In the genomic region with DNA sequence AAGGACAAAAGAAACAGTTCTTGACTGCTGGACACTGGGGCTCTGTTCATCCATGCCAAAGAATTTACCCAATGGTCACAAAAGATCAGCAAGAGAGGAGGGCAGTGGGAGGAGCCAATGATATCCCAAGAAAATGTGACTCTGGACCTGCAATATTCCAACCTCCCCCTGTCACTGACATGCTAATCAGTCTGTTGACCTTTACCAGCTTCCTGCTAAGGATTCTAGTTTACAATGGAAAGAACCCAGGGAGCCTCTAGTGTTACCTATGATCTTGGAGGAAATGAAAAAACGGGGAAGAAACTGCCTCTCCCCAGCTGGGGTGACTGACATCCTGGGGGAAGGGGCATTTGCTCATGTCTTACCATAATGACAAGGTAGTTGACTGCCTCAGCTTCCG, we compare ENCODE assay signal across 11 mouse cellular contexts.
"Had no signal": no experiment of that assay in that cellular context is flagged by ENCODE, and none has a peak within 500 bp of the region (broad histone marks: within the 10 kb centered on the region; RNA-seq: fewer than 3 reads in every experiment).

No protein-coding gene starts in this region.

- DNase-seq: heart, postnatal 10 days; heart, postnatal 14 days; heart, postnatal 36 days; kidney, adult 11 months; kidney, adult 18-20 months; kidney, adult 2 months; kidney, adult 8-10 months; kidney, adult 9 months; kidney, postnatal 36 days; layer of hippocampus, adult 9-11 months; layer of hippocampus, postnatal 36 days had no signal
